Mouse (Mus musculus): ENCODE results near the gene Tmem120b. TPM values are rescaled to one million over a fixed set of nuclear protein-coding genes. Genes with fewer than 3 reads are reported as not detected.

Tmem120b gene
- polyA plus RNA-seq, 1 experiment = 5.8 TPM

DNA sequence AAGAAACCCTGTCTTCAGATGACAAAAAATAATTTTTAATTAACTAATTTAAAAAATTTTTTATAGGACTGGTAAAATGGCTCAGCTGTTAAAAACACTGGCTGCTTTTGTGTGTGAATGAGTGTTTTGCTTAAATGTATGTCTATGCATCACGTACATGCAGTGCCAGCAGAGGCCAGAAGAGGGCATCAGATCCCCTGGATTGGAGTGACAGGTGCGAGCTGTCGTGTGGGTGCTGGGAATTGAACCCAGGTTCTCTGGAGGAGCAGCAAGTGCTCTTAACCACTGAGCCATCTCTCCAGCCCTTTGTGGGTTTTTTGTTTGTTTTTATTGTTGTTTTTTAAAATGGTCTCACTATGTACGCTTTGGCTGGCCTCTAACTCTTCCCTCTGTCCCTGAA is 54.0 kb downstream of the Tmem120b start:
- 92% methylated on average over 4 of the region's 4 CpGs for WGBS
- Histone ChIP-seq H3K36me3 (ENCODE audit: control insufficient read depth, insufficient read depth, low read length) (peaks cover 33% of the 10 kb centered on the region), H3K27ac (ENCODE audit: insufficient read depth, low read length) (no peak overlapping the region), H3K4me3 (ENCODE audit: extremely low read depth, insufficient read depth, insufficient read length) (no peak overlapping the region), H3K27me3 (ENCODE audit: control insufficient read depth, insufficient read depth, low read length) (no peaks in the 10 kb centered on the region), H3K4me1 (ENCODE audit: control insufficient read depth, insufficient read depth, insufficient read length) (peaks cover 13% of the 10 kb centered on the region; the same call in 1 of the 2 replicates)
- no peak for DNase-seq (ENCODE audit: low read depth in 1 of 2, low spot score in 2 of 2)
- TF ChIP-seq POLR2A (IDR thresholded peaks at IDR 0.05; ENCODE audit: low read depth, low read length) = no peak
- TF ChIP-seq CTCF (IDR thresholded peaks at IDR 0.05; ENCODE audit: extremely low read depth, insufficient read depth, insufficient read length, insufficient replicate concordance) = peak; percentile 31; the same call in 1 of the 2 replicates

DNA sequence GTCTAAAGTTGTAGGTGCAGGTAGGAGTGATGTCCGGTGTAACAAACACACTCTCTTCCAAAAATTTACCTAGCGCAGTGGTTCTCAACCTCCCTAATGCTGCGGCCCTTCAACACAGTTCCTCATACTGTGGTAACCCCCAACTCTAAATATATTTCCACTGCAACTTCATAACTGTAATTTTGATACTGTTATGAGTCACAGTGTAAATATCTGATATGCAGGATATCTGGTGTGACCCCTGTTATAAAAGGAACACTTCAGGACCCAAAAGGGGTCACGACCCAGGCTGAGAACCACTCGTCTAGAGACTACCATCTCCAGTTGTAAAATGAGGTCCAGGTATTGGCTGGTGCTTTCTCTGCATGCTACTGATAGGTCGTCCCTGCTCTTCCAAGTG is 56.9 kb downstream of the Tmem120b start:
- Histone ChIP-seq H3K27me3 (ENCODE audit: control insufficient read depth, insufficient read depth, low read length) (no peaks in the 10 kb centered on the region), H3K36me3 (ENCODE audit: control insufficient read depth, insufficient read depth, low read length) (peaks cover 16% of the 10 kb centered on the region), H3K27ac (ENCODE audit: insufficient read depth, low read length) (peak overlapping the region; percentile 69), H3K4me1 (ENCODE audit: control insufficient read depth, insufficient read depth, insufficient read length) (peaks cover 28% of the 10 kb centered on the region; the same call in 1 of the 2 replicates), H3K4me3 (ENCODE audit: extremely low read depth, insufficient read depth, insufficient read length) (no peak overlapping the region)
- TF ChIP-seq CTCF (IDR thresholded peaks at IDR 0.05; ENCODE audit: extremely low read depth, insufficient read depth, insufficient read length, insufficient replicate concordance) = no peak
- no peak for TF ChIP-seq POLR2A (IDR thresholded peaks at IDR 0.05; ENCODE audit: low read depth, low read length)
- 56% methylated on average over 6 of the region's 6 CpGs for WGBS
- no peak for DNase-seq (ENCODE audit: low read depth in 1 of 2, low spot score in 2 of 2)

DNA sequence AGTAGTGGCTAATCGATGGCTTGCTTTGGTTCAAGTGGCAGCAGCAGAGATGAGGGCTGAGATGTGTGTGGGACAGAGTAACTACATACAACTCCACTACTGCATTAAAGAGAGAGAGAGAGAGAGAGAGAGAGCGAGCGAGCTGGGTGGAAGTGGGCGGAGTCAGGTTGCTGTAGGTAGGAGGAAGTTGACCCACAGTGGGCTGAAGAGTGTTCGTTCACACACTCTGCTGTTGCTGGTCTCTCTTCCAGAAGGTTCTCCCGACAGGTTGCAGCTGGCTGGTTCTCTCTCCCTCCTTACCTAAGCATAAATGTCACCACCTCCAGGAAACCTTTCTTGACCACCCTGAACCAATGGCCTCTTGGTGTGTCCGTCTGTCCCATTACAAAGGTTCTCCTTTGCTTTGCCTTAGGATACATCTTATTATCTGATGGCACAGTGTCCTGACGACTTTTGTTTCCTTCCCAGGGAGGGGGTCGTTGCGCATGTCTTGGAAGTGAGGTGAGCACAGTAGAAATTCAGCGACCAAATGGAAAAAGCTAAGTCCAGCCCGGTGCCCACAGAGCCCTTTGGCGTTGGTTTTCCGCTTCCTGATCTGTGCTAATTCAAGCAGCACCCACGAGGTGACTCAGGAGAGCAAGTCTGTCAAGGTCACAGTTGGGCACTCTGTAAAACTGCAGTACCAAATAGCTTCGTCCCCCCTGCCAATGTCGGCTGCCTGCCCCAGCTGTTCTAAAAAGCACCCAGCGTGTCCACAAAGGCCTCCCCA is 57.6 kb downstream of the Tmem120b start:
- 5% methylated on average over 18 of the region's 18 CpGs for WGBS
- peak overlapping the region; percentile 26 for H3K4me3 ChIP-seq (ENCODE audit: extremely low read depth, insufficient read depth, insufficient read length)
- peaks cover 13% of the 10 kb centered on the region; the same call in 1 of the 2 replicates for H3K36me3 ChIP-seq (ENCODE audit: control insufficient read depth, insufficient read depth, low read length)
- TF ChIP-seq POLR2A (IDR thresholded peaks at IDR 0.05; ENCODE audit: low read depth, low read length) (peak; percentile 82), CTCF (IDR thresholded peaks at IDR 0.05; ENCODE audit: extremely low read depth, insufficient read depth, insufficient read length, insufficient replicate concordance) (no peak)
- peak overlapping the region; percentile 94 for H3K27ac ChIP-seq (ENCODE audit: insufficient read depth, low read length)
- H3K4me1 ChIP-seq (ENCODE audit: control insufficient read depth, insufficient read depth, insufficient read length) = peaks cover 33% of the 10 kb centered on the region; the same call in 1 of the 2 replicates
- peak; percentile 74 to 77 for DNase-seq (ENCODE audit: low read depth in 1 of 2, low spot score in 2 of 2)
- no peaks in the 10 kb centered on the region for H3K27me3 ChIP-seq (ENCODE audit: control insufficient read depth, insufficient read depth, low read length)

DNA sequence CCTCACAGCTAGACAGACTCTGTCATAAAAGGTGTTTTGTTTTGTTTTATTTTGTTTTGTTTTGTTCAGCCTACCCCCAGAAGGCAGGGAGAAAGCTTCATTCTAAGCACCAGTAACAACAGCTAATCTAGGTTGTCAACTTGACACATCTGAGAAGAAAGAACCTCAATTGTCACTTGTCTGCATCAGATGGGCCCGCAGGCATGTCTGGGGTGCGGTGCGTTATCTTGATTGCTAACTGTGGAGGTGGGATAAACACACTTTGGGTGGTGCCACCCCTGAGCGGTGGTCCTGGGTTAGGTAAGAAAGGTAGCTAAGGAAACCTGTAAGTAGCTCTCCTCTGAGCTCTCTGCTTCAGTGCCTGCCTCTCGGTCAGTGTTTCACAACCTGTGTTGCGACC is 58.8 kb downstream of the Tmem120b start:
- no peak for DNase-seq (ENCODE audit: low read depth in 1 of 2, low spot score in 2 of 2)
- WGBS = 61% methylated on average over 6 of the region's 6 CpGs
- Histone ChIP-seq H3K4me3 (ENCODE audit: extremely low read depth, insufficient read depth, insufficient read length) (no peak overlapping the region), H3K27ac (ENCODE audit: insufficient read depth, low read length) (peak overlapping the region; percentile 98), H3K4me1 (ENCODE audit: control insufficient read depth, insufficient read depth, insufficient read length) (peaks cover 33% of the 10 kb centered on the region; the same call in 1 of the 2 replicates), H3K36me3 (ENCODE audit: control insufficient read depth, insufficient read depth, low read length) (peaks cover 13% of the 10 kb centered on the region; the same call in 1 of the 2 replicates), H3K27me3 (ENCODE audit: control insufficient read depth, insufficient read depth, low read length) (no peaks in the 10 kb centered on the region)
- no peak for TF ChIP-seq POLR2A (IDR thresholded peaks at IDR 0.05; ENCODE audit: low read depth, low read length)
- no peak for TF ChIP-seq CTCF (IDR thresholded peaks at IDR 0.05; ENCODE audit: extremely low read depth, insufficient read depth, insufficient read length, insufficient replicate concordance)

DNA sequence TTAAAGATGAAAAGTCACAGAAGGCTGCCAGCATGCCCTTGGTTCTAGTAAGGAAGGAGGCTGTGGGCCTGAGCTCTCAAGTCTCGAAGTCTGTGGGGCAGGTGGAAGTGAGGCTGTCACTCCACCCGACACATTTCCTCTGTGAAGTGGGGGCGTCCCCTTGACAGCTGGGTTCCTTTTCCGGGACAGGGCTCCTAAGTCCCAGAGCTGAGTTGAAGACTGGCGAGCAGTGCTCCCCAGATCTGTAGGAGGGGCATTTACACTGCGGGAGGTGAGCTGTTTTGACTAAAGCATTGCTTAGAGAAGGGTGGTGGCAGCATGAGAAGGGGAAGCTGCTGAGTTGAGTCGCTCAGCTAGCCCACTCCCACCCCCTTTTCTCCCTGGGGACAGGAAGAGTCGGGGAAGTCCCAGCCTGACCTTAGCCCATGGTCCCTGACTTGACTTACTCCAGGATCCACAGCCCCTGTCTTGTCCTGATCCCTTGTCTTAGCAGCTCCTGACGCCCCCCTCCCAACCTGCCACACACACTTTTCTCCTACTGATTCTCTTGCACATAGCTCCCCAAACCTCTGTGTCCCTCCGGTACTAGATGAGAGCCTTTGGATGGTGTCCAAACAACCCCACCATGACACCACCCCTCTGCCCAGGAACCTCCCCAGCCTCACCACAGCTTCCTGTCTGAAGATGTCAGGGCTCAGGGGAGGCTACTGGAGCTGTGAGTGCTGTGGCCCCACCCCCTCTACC is 60.4 kb downstream of the Tmem120b start:
- peak overlapping the region; percentile 98 for H3K27ac ChIP-seq (ENCODE audit: insufficient read depth, low read length)
- peak; percentile 16 for TF ChIP-seq POLR2A (IDR thresholded peaks at IDR 0.05; ENCODE audit: low read depth, low read length)
- no peak for TF ChIP-seq CTCF (IDR thresholded peaks at IDR 0.05; ENCODE audit: extremely low read depth, insufficient read depth, insufficient read length, insufficient replicate concordance)
- peaks cover 6% of the 10 kb centered on the region for H3K36me3 ChIP-seq (ENCODE audit: control insufficient read depth, insufficient read depth, low read length)
- H3K27me3 ChIP-seq (ENCODE audit: control insufficient read depth, insufficient read depth, low read length) = no peaks in the 10 kb centered on the region
- peaks cover 35% of the 10 kb centered on the region; the same call in 1 of the 2 replicates for H3K4me1 ChIP-seq (ENCODE audit: control insufficient read depth, insufficient read depth, insufficient read length)
- peak; percentile 90 to 93 for DNase-seq (ENCODE audit: low read depth in 1 of 2, low spot score in 2 of 2)
- WGBS = 5% methylated on average over 10 of the region's 10 CpGs
- peak overlapping the region; percentile 51; the same call in 1 of the 2 replicates for H3K4me3 ChIP-seq (ENCODE audit: extremely low read depth, insufficient read depth, insufficient read length)

DNA sequence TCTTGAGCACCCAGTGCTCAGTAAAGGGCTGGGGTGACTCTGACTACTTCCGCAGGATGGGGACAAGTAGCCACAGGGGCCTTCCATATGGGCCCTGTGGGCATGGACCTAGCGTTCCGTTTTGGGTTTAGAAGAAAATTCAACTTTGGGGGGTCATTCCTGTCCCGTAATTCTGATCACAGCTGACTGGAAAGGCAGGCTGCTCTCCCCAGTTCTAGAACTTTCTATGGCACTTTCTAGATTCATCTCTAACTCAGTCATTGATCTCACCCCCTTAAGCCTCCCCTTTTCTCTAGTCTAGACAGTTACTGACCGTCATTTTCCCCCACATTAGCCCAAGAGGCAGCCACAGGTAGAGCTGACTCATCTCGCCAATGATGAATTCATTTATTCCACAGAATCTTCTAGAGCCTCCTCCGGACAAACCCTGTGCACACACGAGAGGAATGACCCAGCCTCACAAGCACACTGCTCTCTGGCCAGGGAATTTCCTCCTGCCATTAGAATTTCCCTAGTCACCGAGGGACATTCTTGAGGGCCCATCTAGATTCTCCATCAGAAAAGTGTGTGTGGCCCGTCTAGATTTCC is 61.0 kb downstream of the Tmem120b start:
- no peak for TF ChIP-seq CTCF (IDR thresholded peaks at IDR 0.05; ENCODE audit: extremely low read depth, insufficient read depth, insufficient read length, insufficient replicate concordance)
- no peak; the same call in 1 of the 2 replicates for TF ChIP-seq POLR2A (IDR thresholded peaks at IDR 0.05; ENCODE audit: low read depth, low read length)
- H3K27ac ChIP-seq (ENCODE audit: insufficient read depth, low read length) = peak overlapping the region; percentile 98
- peaks cover 35% of the 10 kb centered on the region; the same call in 1 of the 2 replicates for H3K4me1 ChIP-seq (ENCODE audit: control insufficient read depth, insufficient read depth, insufficient read length)
- peaks cover 10% of the 10 kb centered on the region for H3K36me3 ChIP-seq (ENCODE audit: control insufficient read depth, insufficient read depth, low read length)
- WGBS = 21% methylated on average over 10 of the region's 10 CpGs
- H3K27me3 ChIP-seq (ENCODE audit: control insufficient read depth, insufficient read depth, low read length) = no peaks in the 10 kb centered on the region
- peak overlapping the region; percentile 26; the same call in 1 of the 2 replicates for H3K4me3 ChIP-seq (ENCODE audit: extremely low read depth, insufficient read depth, insufficient read length)
- no peak for DNase-seq (ENCODE audit: low read depth in 1 of 2, low spot score in 2 of 2)
